Mouse (Mus musculus) brain, embryonic 14.5 days (tissue): Measurements from ENCODE around the gene 9130023H24Rik.

Source experiments
- CTCF ChIP-seq: fragments of 200-500 bp; IDR thresholded peaks from 2 replicates; pipeline ENCODE4 v1.5.1; 2012; ENCODE audit warnings: inconsistent platforms, mild to moderate bottlenecking, moderate library complexity, borderline replicate concordance; ENCODE audit not compliant: insufficient read depth, insufficient read length; ENCODE audit errors: extremely low read depth
- POLR2A ChIP-seq: fragments of 200-500 bp; IDR thresholded peaks from 2 replicates; pipeline ENCODE4 v1.6.1; 2012; ENCODE audit warnings: mild to moderate bottlenecking, inconsistent platforms, borderline replicate concordance; ENCODE audit not compliant: poor library complexity, insufficient read depth, insufficient read length, severe bottlenecking; ENCODE audit errors: extremely low read depth

- TF ChIP-seq POLR2A = no peak
- no peak for TF ChIP-seq CTCF
Observed at GRCm38 (mm10) chr7:128265411-128265810, 27.6 kb upstream of the 9130023H24Rik start, which contains the start of gene Slc5a2.
